Mouse (Mus musculus) heart, embryonic 16.5 days (tissue): ENCODE measurements around the gene Ptges2. TPM values are rescaled to one million over a fixed set of nuclear protein-coding genes. Genes with fewer than 3 reads are reported as not detected.

Source experiments
- polyA plus RNA-seq: library from polyadenylated mRNA; unstranded; fragments of >200 nt; fragmentation: Nextera tagmentation; extraction: Ambion mirVana; gene quantifications from 2 replicates; pipeline ENCODE4 v1.2.1, GENCODE M21; 2015

Ptges2 gene
- polyA plus RNA-seq, 1 experiment from 2014 or later, result 44.2 TPM

Other genes starting within 250 kb of the Ptges2 start
- gene Prrc2b, start 244.8 kb upstream of the Ptges2 start, polyA plus RNA-seq, result 19.3 and 30.1 TPM in 2 replicates
- gene Pomt1, start 159.3 kb upstream of the Ptges2 start, polyA plus RNA-seq, result 19.2 and 20.5 TPM in 2 replicates
- 45.7 TPM in 2 replicates for gene Uck1, start 135.7 kb upstream of the Ptges2 start, polyA plus RNA-seq
- 27.4 and 28.1 TPM in 2 replicates for gene Golga2, start 108.5 kb upstream of the Ptges2 start, polyA plus RNA-seq
- gene Swi5, start 107.8 kb upstream of the Ptges2 start, polyA plus RNA-seq, result 305 and 327 TPM in 2 replicates
- gene Ciz1, start 43.6 kb upstream of the Ptges2 start, polyA plus RNA-seq, result 36.7 and 38.4 TPM in 2 replicates
- gene Dnm1, start 42.6 kb upstream of the Ptges2 start, polyA plus RNA-seq, result 2.4 and 2.7 TPM in 2 replicates
- 46.3 and 46.5 TPM in 2 replicates for gene 1110008P14Rik, start 14.0 kb upstream of the Ptges2 start, polyA plus RNA-seq
- gene Lcn2, start 7.6 kb upstream of the Ptges2 start, polyA plus RNA-seq, result 1.9 and 2.5 TPM in 2 replicates
- 5.1 and 5.6 TPM in 2 replicates for gene Naif1, start 54.6 kb downstream of the Ptges2 start, polyA plus RNA-seq
- 12.2 and 12.8 TPM in 2 replicates for gene Slc25a25, start 55.5 kb downstream of the Ptges2 start, polyA plus RNA-seq
- gene Fam102a, start 139.4 kb downstream of the Ptges2 start, polyA plus RNA-seq, result 5.8 and 6.6 TPM in 2 replicates
- 72.1 and 73.0 TPM in 2 replicates for gene Dpm2, start 175.0 kb downstream of the Ptges2 start, polyA plus RNA-seq
- gene Pip5kl1, start 178.9 kb downstream of the Ptges2 start, polyA plus RNA-seq, result 0.16 and 0.32 TPM in 2 replicates
- not detected in 2 replicates for gene 9430097D07Rik, start 179.8 kb downstream of the Ptges2 start, polyA plus RNA-seq
- 40.6 and 40.7 TPM in 2 replicates for gene St6galnac4, start 191.2 kb downstream of the Ptges2 start, polyA plus RNA-seq
- gene St6galnac6, start 203.8 kb downstream of the Ptges2 start, polyA plus RNA-seq, result 33.4 and 34.1 TPM in 2 replicates
- 470 and 488 TPM in 2 replicates for gene Ak1, start 225.9 kb downstream of the Ptges2 start, polyA plus RNA-seq